8 mouse cellular contexts compared by ENCODE assay signal in the genomic region with DNA sequence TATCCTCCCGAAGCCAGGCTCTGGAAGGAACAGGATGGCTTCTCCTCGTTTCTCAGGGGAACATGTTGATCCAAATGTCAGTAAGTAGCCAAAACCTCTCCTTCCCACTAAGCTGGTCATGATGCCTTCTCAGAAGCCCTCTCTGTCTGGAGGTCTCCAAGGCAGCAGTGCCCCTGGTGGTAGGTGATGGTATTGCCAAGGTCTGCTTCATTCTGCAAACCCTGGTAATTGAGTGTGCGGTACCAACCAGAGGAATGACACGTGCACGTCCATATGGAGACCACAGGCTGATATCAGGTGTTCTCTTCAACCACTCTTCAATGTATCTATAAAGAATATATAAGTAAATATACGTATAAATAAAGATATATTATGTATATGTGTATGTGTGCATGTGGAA. TPM values are rescaled to one million over a fixed set of nuclear protein-coding genes. Genes with fewer than 3 reads are reported as not detected.
DNase-seq lines count a peak whose midpoint lies in the region; ATAC-seq lines count a peak whose summit lies in the region.

No protein-coding gene starts in this region.

- DNase-seq in cerebellum, adult 11-12 months, result no peak
- peak; percentile 70 for DNase-seq in 416B (ENCODE audit: low read depth)
- peak; percentile 62 for DNase-seq in adrenal gland, postnatal 14 days
- peak; percentile 74 for DNase-seq in embryonic facial prominence, embryonic 11.5 days (ENCODE audit: low spot score)
- peak; percentile 20 to 36 for DNase-seq in lung, adult 18-20 months
- DNase-seq in skeletal muscle tissue, adult 2 months (ENCODE audit: low read depth, low spot score), result peak; percentile 13

- H3K27ac ChIP-seq in embryonic facial prominence, embryonic 11.5 days (replicated peaks; ENCODE audit: low read depth, low read length), result no peak overlapping the region
- H3K27ac ChIP-seq in kidney, embryonic 14.5 days (ENCODE audit: low read depth, low read length), result no peak overlapping the region

- no peaks in the 10 kb centered on the region; the same call in 1 of the 2 replicates for H3K27me3 ChIP-seq in embryonic facial prominence, embryonic 11.5 days (ENCODE audit: control insufficient read depth, insufficient read depth, low read length)
- H3K27me3 ChIP-seq in kidney, embryonic 14.5 days (ENCODE audit: control insufficient read depth, insufficient read depth, low read length), result no peaks in the 10 kb centered on the region

- H3K9me3 ChIP-seq in embryonic facial prominence, embryonic 11.5 days (replicated peaks; ENCODE audit: control insufficient read depth, low read length), result no peaks in the 10 kb centered on the region
- H3K9me3 ChIP-seq in kidney, embryonic 14.5 days (ENCODE audit: control insufficient read depth, low read length), result no peaks in the 10 kb centered on the region

- no peak overlapping the region for H3K9ac ChIP-seq in embryonic facial prominence, embryonic 11.5 days (replicated peaks; ENCODE audit: low read length)
- H3K9ac ChIP-seq in kidney, embryonic 14.5 days (ENCODE audit: low read depth, low read length), result no peak overlapping the region

- 39% methylated on average over 6 of the region's 6 CpGs for WGBS in embryonic facial prominence, embryonic 11.5 days
- 39% methylated on average over 6 of the region's 6 CpGs for WGBS in kidney, embryonic 14.5 days

- peak; percentile 36; the same call in 1 of the 2 replicates for ATAC-seq in cerebellum, adult (ENCODE audit: insufficient number of reproducible peaks, low FRiP score, low TSS enrichment)
- 0 out of 2 replicates have a peak, but pooled peaks have one; percentile 48 for ATAC-seq in embryonic facial prominence, embryonic 11.5 days (replicated peaks; ENCODE audit: insufficient number of reproducible peaks, low FRiP score, low TSS enrichment, low read depth)
- 0 out of 2 replicates have a peak, but pooled peaks have one; percentile 55 for ATAC-seq in kidney, embryonic 14.5 days (ENCODE audit: low FRiP score, low TSS enrichment)

- H3K4me2 ChIP-seq in embryonic facial prominence, embryonic 11.5 days (ENCODE audit: low read depth, low read length), result no peak overlapping the region
- no peak overlapping the region for H3K4me2 ChIP-seq in kidney, embryonic 14.5 days (replicated peaks; ENCODE audit: low read depth, low read length)

- no peak overlapping the region for H3K4me3 ChIP-seq in embryonic facial prominence, embryonic 11.5 days (ENCODE audit: low read depth, low read length)
- no peak overlapping the region for H3K4me3 ChIP-seq in kidney, embryonic 14.5 days (ENCODE audit: low read length)

- no peaks in the 10 kb centered on the region for H3K4me1 ChIP-seq in embryonic facial prominence, embryonic 11.5 days (ENCODE audit: control insufficient read depth, insufficient read depth, low read length)
- H3K4me1 ChIP-seq in kidney, embryonic 14.5 days (ENCODE audit: control insufficient read depth, insufficient read depth, low read length), result no peaks in the 10 kb centered on the region

- H3K36me3 ChIP-seq in embryonic facial prominence, embryonic 11.5 days (replicated peaks; ENCODE audit: control insufficient read depth, insufficient read depth, low read depth, low read length), result no peaks in the 10 kb centered on the region
- no peaks in the 10 kb centered on the region for H3K36me3 ChIP-seq in kidney, embryonic 14.5 days (ENCODE audit: control insufficient read depth, insufficient read depth, low read length)

RNA-seq across cellular contexts. Expression of a gene that starts 11.5 kb away (rescaled TPM):
- 18.8 and 21.0 TPM in 2 replicates for total RNA-seq in adrenal gland, postnatal 14 days (2021)
- 16.4 and 19.2 TPM in 2 replicates for polyA plus RNA-seq in embryonic facial prominence, embryonic 11.5 days (2014; fragmentation: Nextera tagmentation; extraction: Ambion mirVana)
- 20.5 and 22.2 TPM in 2 replicates for polyA plus RNA-seq in kidney, embryonic 14.5 days (2014; fragmentation: Nextera tagmentation; extraction: Ambion mirVana)

RNA-seq across cellular contexts. Expression of a gene that starts 34.2 kb away (rescaled TPM):
- 0.26 TPM in 1 of 2 replicates, not detected in the other for total RNA-seq in adrenal gland, postnatal 14 days (2021)
- not detected in 2 replicates for polyA plus RNA-seq in embryonic facial prominence, embryonic 11.5 days (2014; fragmentation: Nextera tagmentation; extraction: Ambion mirVana)
- polyA plus RNA-seq in kidney, embryonic 14.5 days (2014; fragmentation: Nextera tagmentation; extraction: Ambion mirVana), result not detected in 2 replicates

RNA-seq across cellular contexts. Expression of a gene that starts 54.1 kb away (rescaled TPM):
- 27.5 and 49.6 TPM in 2 replicates for total RNA-seq in adrenal gland, postnatal 14 days (2021)
- polyA plus RNA-seq in embryonic facial prominence, embryonic 11.5 days (2014; fragmentation: Nextera tagmentation; extraction: Ambion mirVana), result 25.6 and 26.5 TPM in 2 replicates
- polyA plus RNA-seq in kidney, embryonic 14.5 days (2014; fragmentation: Nextera tagmentation; extraction: Ambion mirVana), result 15.8 and 27.2 TPM in 2 replicates
